Mouse (Mus musculus): ENCODE results near the gene Dab2ip. TPM values are rescaled to one million over a fixed set of nuclear protein-coding genes. Genes with fewer than 3 reads are reported as not detected.

The Dab2ip gene
- 3.8 to 4.9 TPM (median 4.5 TPM) in 4 replicates for total RNA-seq (2023)

DNA sequence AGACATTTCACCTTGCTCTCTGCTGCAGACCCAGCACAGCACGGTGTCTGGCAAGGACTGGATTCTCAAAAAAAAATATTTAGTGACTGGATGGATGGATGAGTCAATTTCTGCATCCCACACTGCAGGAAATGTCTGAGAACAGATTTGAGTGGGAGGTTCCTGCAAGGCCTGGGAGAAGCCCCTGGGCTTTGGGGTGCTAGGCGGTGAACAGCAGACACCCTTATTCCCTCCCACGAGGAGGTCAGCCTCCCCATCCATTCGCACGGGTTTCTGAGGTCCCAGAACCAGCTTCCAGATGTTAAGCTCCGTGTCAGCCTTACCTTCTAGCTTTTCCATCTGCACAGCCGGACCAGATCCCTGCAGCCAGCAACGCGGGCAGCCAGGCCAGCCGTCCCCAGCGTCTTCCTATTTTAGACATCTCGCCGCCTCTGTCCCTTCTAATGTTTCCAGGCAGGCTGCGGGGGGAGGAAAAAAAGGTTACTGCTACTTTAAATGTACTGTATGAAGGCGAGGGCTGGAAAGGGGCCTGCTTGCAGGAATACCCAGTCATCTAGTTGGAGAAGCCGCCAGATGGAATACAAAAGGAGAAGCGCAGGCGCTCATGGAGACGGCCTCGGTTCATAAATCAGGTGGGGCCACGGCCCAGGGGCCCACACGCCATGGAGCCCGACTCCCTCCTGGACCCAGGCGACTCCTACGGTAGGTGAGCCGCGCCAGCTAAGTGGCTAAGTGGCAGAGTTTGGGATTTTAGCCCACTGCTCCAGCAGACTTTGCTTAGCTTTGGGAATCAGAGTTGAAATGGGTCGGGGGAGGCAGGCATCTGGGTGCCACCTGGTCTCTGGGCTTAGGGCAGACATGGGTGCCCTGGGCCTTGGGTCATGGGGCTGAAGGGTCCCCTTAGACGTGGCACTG lies at the start of gene Dab2ip:
Gene Dab2ip, plus strand, starts transcription at position 356 of the 915 bp plus-strand sequence.

Other genes with a start within 250 kb of the Dab2ip start
- 3.6 to 5.2 TPM (median 4.4 TPM) in 4 replicates for gene Stom, start 221.3 kb upstream of the Dab2ip start, total RNA-seq (2023)
- gene 4930568D16Rik, start 190.5 kb upstream of the Dab2ip start, total RNA-seq (2023), result not detected in 4 replicates
- gene 4930402F06Rik, start 161.1 kb upstream of the Dab2ip start, total RNA-seq (2023), result 0.58 to 0.83 TPM (median 0.77 TPM) in 4 replicates
- 69.7 to 79.0 TPM (median 73.0 TPM) in 4 replicates for gene Ggta1, start 95.0 kb upstream of the Dab2ip start, total RNA-seq (2023)